Mouse (Mus musculus): ENCODE results near the gene Tnik. TPM values are rescaled to one million over a fixed set of nuclear protein-coding genes. Genes with fewer than 3 reads are reported as not detected.

Tnik gene
- polyA plus RNA-seq, 1 experiment, result 0.83 TPM

DNA sequence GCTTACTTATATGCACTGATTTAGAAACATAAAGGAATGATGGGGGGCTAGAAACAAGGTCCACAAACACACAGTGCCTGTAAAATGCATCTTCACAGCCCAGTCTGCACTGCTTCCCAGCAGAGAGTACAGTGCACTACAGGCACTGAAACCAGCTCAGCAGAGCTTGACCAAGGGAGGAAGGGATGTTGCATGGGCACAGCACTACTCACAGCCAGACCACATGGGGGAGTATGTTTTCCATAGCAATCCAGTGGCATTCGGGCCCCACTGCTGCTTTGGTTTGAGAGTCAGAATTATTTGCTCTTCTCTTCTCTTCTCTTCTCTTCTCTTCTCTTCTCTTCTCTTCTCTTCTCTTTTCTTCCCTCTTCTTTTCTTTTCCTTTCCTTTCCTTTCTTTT, 395.3 kb downstream of the Tnik start:
- no peaks in the 10 kb centered on the region for H3K36me3 ChIP-seq (ENCODE audit: control insufficient read depth, insufficient read depth, low read length)
- DNase-seq, result peak; percentile 50
- H3K27me3 ChIP-seq (replicated peaks; ENCODE audit: control insufficient read depth, insufficient read depth, low read length), result no peaks in the 10 kb centered on the region
- TF ChIP-seq POLR2A (IDR thresholded peaks at IDR 0.05; ENCODE audit: low read depth, low read length) (no peak), CTCF (conservative IDR thresholded peaks at IDR 0.05; ENCODE audit: insufficient read depth, insufficient read length, low read depth, low read length) (peak; percentile 81)
- no peaks in the 10 kb centered on the region for H3K4me1 ChIP-seq (ENCODE audit: control insufficient read depth, insufficient read depth, low read length)
- H3K4me3 ChIP-seq (ENCODE audit: insufficient read depth, low read depth, low read length), result no peak overlapping the region
- WGBS, result 24% methylated on average over 1 of the region's 1 CpGs
- H3K27ac ChIP-seq (ENCODE audit: insufficient read depth, low read depth, low read length), result no peak overlapping the region

DNA sequence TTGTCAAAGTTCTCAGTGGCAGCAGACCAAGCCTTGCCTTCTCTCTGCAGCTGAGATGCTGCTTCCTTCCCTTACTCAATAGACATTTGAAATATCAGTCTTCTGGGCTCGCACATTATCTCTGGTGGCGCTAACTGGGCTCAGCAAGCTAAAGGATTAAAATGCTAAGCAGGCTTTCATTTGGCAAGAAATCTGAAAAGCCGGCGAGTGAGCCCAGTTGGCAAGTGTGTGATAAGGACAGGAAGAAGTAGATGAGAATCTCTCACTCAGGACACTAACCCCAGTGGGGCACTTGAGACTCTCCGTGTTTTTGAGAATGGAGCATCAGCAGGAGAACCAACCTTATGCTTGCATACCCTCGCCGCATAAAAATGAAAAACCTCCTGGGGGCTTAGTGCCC, 417.8 kb downstream of the Tnik start:
- no peak for DNase-seq
- Histone ChIP-seq H3K4me1 (ENCODE audit: control insufficient read depth, insufficient read depth, low read length) (peaks cover 10% of the 10 kb centered on the region), H3K4me3 (ENCODE audit: insufficient read depth, low read depth, low read length) (no peak overlapping the region), H3K36me3 (ENCODE audit: control insufficient read depth, insufficient read depth, low read length) (no peaks in the 10 kb centered on the region), H3K27me3 (replicated peaks; ENCODE audit: control insufficient read depth, insufficient read depth, low read length) (no peaks in the 10 kb centered on the region), H3K27ac (ENCODE audit: insufficient read depth, low read depth, low read length) (no peak overlapping the region)
- 92% methylated on average over 7 of the region's 7 CpGs for WGBS
- TF ChIP-seq CTCF (conservative IDR thresholded peaks at IDR 0.05; ENCODE audit: insufficient read depth, insufficient read length, low read depth, low read length), result no peak
- no peak for TF ChIP-seq POLR2A (IDR thresholded peaks at IDR 0.05; ENCODE audit: low read depth, low read length)

DNA sequence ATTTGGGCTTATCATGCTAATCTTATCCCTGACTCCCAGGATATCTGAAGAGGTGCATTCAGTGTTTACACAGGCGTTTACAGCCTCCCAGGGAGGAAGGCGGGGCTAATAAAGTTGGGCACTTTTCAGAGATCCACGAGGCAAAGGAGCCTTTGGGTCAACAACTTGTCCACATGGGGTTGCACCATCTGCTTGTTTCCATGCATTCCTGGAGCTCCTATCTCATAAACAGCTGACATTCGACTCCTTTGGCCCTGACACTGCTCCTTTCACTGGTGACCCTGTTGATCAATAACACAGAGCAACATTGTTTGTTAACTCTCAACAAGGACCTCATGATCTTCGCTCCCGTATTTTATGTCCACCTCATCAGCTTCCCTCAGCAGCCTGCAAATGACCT, 418.9 kb downstream of the Tnik start:
- TF ChIP-seq CTCF (conservative IDR thresholded peaks at IDR 0.05; ENCODE audit: insufficient read depth, insufficient read length, low read depth, low read length) (no peak), POLR2A (IDR thresholded peaks at IDR 0.05; ENCODE audit: low read depth, low read length) (no peak)
- WGBS, result 28% methylated on average over 6 of the region's 6 CpGs
- no peak overlapping the region for H3K4me3 ChIP-seq (ENCODE audit: insufficient read depth, low read depth, low read length)
- H3K27me3 ChIP-seq (replicated peaks; ENCODE audit: control insufficient read depth, insufficient read depth, low read length), result no peaks in the 10 kb centered on the region
- no peaks in the 10 kb centered on the region for H3K36me3 ChIP-seq (ENCODE audit: control insufficient read depth, insufficient read depth, low read length)
- peaks cover 10% of the 10 kb centered on the region for H3K4me1 ChIP-seq (ENCODE audit: control insufficient read depth, insufficient read depth, low read length)
- peak; percentile 72 for DNase-seq
- H3K27ac ChIP-seq (ENCODE audit: insufficient read depth, low read depth, low read length), result peak overlapping the region; percentile 55

DNA sequence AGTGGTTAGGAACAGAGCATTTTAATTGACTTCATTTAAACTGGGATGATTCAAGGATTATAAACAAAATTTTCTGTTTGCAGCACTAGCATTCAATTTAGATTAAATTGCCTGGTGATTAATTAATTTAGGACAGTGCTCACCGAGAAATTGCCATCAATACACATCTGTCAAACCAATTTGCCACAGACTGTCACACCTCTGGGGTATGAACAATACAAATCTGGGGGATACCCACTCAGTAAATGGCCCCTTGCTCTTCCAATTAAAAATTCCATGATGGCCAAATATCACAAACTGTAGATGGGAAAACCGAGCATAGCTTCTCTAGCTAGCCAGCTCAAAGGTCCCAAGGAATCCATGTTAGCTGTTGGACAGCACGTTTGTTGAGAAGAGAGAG, 419.4 kb downstream of the Tnik start:
- Histone ChIP-seq H3K4me3 (ENCODE audit: insufficient read depth, low read depth, low read length) (no peak overlapping the region), H3K27me3 (replicated peaks; ENCODE audit: control insufficient read depth, insufficient read depth, low read length) (no peaks in the 10 kb centered on the region), H3K36me3 (ENCODE audit: control insufficient read depth, insufficient read depth, low read length) (no peaks in the 10 kb centered on the region), H3K27ac (ENCODE audit: insufficient read depth, low read depth, low read length) (no peak overlapping the region), H3K4me1 (ENCODE audit: control insufficient read depth, insufficient read depth, low read length) (peaks cover 10% of the 10 kb centered on the region)
- TF ChIP-seq POLR2A (IDR thresholded peaks at IDR 0.05; ENCODE audit: low read depth, low read length), result no peak
- no peak for TF ChIP-seq CTCF (conservative IDR thresholded peaks at IDR 0.05; ENCODE audit: insufficient read depth, insufficient read length, low read depth, low read length)
- WGBS, result 63% methylated on average over 3 of the region's 3 CpGs
- DNase-seq, result no peak

DNA sequence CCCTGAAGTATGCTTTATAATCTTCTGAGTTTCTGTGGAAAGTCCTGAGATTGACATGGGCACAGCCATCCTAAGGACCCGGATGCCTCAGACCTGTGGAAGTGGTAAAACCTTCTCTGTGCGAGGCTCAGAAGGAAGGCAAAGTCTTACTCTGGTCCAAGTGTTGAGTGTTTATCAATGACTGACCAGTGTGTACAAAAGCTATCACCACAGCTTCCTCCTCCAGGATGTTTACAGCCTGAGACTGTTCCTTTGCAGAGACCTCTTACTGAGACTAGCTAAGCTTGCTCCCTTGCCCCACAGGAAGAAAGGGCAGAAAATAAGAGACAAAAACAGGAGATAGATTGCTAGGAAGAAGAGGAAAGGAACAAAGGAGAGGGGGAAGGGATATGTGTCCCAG, 422.5 kb downstream of the Tnik start:
- TF ChIP-seq CTCF (conservative IDR thresholded peaks at IDR 0.05; ENCODE audit: insufficient read depth, insufficient read length, low read depth, low read length) (no peak), POLR2A (IDR thresholded peaks at IDR 0.05; ENCODE audit: low read depth, low read length) (no peak)
- DNase-seq, result no peak
- Histone ChIP-seq H3K4me1 (ENCODE audit: control insufficient read depth, insufficient read depth, low read length) (peaks cover 10% of the 10 kb centered on the region), H3K4me3 (ENCODE audit: insufficient read depth, low read depth, low read length) (no peak overlapping the region), H3K27me3 (replicated peaks; ENCODE audit: control insufficient read depth, insufficient read depth, low read length) (no peaks in the 10 kb centered on the region), H3K36me3 (ENCODE audit: control insufficient read depth, insufficient read depth, low read length) (no peaks in the 10 kb centered on the region), H3K27ac (ENCODE audit: insufficient read depth, low read depth, low read length) (no peak overlapping the region)
- WGBS, result 86% methylated on average over 2 of the region's 2 CpGs

DNA sequence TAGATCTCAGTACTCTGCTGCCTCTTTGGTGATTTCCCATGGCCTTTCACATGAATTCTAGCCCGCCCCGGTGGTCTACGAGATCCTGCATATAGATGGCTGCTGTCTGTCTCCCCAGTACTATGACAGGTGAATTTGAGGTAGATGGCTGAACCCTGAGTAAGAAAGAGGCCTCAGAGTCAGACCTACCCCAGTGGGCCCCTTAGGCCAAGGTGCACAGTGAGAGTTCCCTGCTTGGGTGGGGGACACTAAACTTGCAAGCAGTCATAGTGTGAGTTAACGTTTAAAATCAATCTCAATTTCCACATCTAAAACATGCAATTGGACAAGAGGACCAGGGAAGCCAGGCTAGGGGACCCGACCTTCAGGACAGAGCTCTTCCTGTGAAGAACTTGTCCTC, 431.8 kb downstream of the Tnik start:
- peak overlapping the region; percentile 57; the same call in 1 of the 2 replicates for H3K27ac ChIP-seq (ENCODE audit: insufficient read depth, low read depth, low read length)
- TF ChIP-seq CTCF (conservative IDR thresholded peaks at IDR 0.05; ENCODE audit: insufficient read depth, insufficient read length, low read depth, low read length), result no peak
- DNase-seq, result no peak
- 86% methylated on average over 5 of the region's 5 CpGs for WGBS
- no peak overlapping the region for H3K4me3 ChIP-seq (ENCODE audit: insufficient read depth, low read depth, low read length)
- no peaks in the 10 kb centered on the region for H3K27me3 ChIP-seq (replicated peaks; ENCODE audit: control insufficient read depth, insufficient read depth, low read length)
- no peaks in the 10 kb centered on the region for H3K36me3 ChIP-seq (ENCODE audit: control insufficient read depth, insufficient read depth, low read length)
- peaks cover 5% of the 10 kb centered on the region; the same call in 1 of the 2 replicates for H3K4me1 ChIP-seq (ENCODE audit: control insufficient read depth, insufficient read depth, low read length)

DNA sequence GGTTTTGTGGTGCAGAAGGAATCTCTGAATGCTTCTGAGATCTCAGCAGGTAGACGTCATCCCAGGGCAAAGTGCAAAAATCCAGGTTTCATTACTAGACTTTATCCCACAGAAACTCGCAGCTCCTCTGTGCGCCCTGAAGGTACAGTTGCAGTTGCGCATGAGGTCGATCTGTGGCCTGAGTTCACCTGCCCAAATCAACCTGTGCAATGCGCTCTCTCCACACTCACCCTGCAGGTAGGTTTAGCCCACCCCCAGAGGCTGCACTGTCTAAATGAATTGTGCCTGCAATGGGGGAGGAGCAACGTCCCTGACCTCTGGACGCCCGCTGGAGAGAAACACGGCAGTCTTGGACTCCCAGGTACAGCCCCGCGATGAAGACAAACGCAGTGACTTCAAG, 432.6 kb downstream of the Tnik start:
- WGBS, result 41% methylated on average over 13 of the region's 13 CpGs
- H3K27ac ChIP-seq (ENCODE audit: insufficient read depth, low read depth, low read length), result peak overlapping the region; percentile 92
- peaks cover 5% of the 10 kb centered on the region; the same call in 1 of the 2 replicates for H3K4me1 ChIP-seq (ENCODE audit: control insufficient read depth, insufficient read depth, low read length)
- peak overlapping the region; percentile 50 for H3K4me3 ChIP-seq (ENCODE audit: insufficient read depth, low read depth, low read length)
- no peaks in the 10 kb centered on the region for H3K36me3 ChIP-seq (ENCODE audit: control insufficient read depth, insufficient read depth, low read length)
- TF ChIP-seq CTCF (conservative IDR thresholded peaks at IDR 0.05; ENCODE audit: insufficient read depth, insufficient read length, low read depth, low read length) (no peak), POLR2A (IDR thresholded peaks at IDR 0.05; ENCODE audit: low read depth, low read length) (peak; percentile 33)
- no peaks in the 10 kb centered on the region for H3K27me3 ChIP-seq (replicated peaks; ENCODE audit: control insufficient read depth, insufficient read depth, low read length)
- DNase-seq, result peak; percentile 84

Data from kidney, adult 2 months (tissue).